Mouse (Mus musculus) ZHBTc4 (cell line): ENCODE results near the gene Kcnj14.

Experiments
- DNase-seq: peaks from one replicate; pipeline ENCODE4 v3.0.0-alpha.2; 2011; ENCODE audit warnings: low read depth, low spot score

Gene Kcnj14

GRCm38 (mm10) chr7:45767500-45767899 is 57.1 kb downstream of the Kcnj14 start:
- DNase-seq, result peak; percentile 60

DNA sequence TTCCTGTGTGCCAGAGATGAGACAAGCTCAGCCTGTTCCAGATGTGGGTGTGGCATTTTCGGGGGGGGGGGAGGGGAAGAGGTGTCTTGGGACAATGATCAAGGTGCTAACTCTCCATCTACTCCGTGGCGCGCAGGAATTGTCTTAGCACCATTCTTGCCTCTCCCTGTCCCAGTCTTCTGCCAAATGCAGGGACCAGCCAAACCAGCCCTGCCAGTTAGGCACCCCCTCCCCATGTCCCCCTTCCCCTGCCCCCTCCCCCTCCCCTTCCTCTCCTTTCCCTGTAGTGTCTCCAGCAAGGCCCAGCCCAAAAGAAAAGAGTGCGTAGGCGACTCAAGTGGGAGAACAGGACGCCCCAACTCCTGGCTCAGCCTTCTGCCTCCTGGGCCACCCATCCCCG is 57.8 kb downstream of the Kcnj14 start:
- no peak for DNase-seq
